Mouse (Mus musculus) cerebellum, adult 8-10 months (tissue): Measurements from ENCODE around the gene Ap4b1.
"Not testable (repeated sequence)": the region's sequence is repeated elsewhere in the genome, so short reads cannot be mapped to it uniquely, and the experiment has no call there.

Source experiments
- DNase-seq: peaks from one replicate; pipeline ENCODE4 v3.0.0; 2022

Gene Ap4b1

GRCm38 (mm10) chr3:103808891-103809798 is at the start of gene Ap4b1, which contains the start of the genes Dclre1b and Gm43064:
Gene Ap4b1, plus strand, starts transcription at chr3:103809520.
Gene Dclre1b, minus strand, starts transcription at chr3:103809444.
Gene Gm43064, plus strand, starts transcription at chr3:103809573.
- DNase-seq, result peak; percentile 85

GRCm38 (mm10) chr3:103766789-103767188 is 42.5 kb upstream of the Ap4b1 start:
- no peak for DNase-seq

DNA sequence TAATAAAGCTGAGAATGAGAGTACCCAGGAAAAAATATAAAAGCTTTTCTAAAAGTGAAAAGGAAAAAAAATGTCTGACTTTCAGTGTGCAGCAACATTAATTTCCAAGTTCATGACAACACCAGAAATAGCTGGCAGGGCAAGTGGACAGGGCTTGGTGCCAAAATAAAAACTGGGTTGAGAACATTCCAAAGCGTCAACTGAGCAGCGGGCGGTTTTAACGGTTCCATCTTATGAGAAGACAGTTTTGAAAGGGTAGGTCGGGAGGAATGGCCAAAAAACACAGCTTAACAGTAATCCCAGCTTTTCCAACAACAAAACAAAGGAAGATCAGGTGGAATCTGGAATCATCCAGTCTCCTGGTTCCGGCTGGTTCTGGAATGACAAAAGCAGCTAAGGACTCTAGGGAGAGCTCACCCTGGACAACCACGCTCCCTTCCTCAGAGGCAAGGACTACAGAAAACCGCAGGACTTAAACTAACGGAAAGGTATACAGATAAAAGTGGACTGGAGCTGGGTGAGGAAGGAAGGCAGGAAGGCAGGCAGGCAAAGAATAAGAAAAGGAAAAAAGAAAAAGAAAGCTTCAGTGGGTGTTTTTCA is 37.7 kb upstream of the Ap4b1 start:
- DNase-seq, result peak; percentile 86

DNA sequence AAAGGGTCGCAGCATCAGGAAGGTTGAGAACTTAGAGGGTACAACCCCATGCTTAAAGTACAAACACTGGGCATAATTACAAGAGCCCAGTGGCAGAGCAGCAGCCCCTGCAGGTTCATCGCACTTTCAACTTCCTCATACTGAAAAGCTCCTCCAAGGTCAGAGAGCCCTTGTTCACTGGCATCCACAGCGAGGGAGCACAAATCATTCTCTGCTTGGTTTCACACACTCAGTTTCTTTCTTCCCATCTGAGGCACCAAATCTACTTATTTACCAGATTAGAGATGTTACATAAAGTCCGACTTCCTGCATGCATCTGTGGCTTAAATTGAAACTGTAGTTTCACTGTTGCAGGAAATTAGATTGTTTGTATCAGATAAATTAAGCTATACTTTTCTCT is 36.5 kb upstream of the Ap4b1 start:
- no peak for DNase-seq

DNA sequence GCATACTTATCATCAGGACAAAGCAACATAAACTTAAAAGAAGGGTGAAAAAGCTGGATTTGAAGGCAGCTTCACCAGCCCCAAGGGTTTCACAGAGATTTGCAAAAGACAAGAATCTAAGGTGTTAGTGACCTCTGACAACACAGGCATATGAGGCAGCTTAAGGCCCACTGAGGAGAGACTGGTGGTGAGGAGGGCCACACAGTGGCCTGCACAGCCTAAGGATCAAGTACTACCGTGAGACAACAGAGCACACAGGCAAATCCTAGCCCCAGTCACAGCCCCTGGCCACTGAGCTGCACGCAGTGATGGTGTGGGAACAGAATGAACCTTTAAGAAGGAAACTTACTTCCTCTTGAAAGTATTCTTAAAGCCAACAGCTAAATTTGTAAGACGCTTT is 35.8 kb upstream of the Ap4b1 start:
- no peak for DNase-seq

- no peak for DNase-seq
Measured at GRCm38 (mm10) chr3:103774009-103774408, 35.3 kb upstream of the Ap4b1 start.

- DNase-seq, result peak; percentile 67
Measured at GRCm38 (mm10) chr3:103777940-103778339, 31.4 kb upstream of the Ap4b1 start.

GRCm38 (mm10) chr3:103778660-103779059 is 30.7 kb upstream of the Ap4b1 start:
- no peak for DNase-seq

GRCm38 (mm10) chr3:103779183-103779582 is 30.1 kb upstream of the Ap4b1 start:
- DNase-seq, result no peak

GRCm38 (mm10) chr3:103780271-103780670 is 29.0 kb upstream of the Ap4b1 start:
- peak; percentile 44 for DNase-seq

GRCm38 (mm10) chr3:103780777-103781176 is 28.5 kb upstream of the Ap4b1 start:
- DNase-seq, result no peak

- DNase-seq, result no peak
Measured at GRCm38 (mm10) chr3:103782844-103783609, 26.3 kb upstream of the Ap4b1 start.

DNA sequence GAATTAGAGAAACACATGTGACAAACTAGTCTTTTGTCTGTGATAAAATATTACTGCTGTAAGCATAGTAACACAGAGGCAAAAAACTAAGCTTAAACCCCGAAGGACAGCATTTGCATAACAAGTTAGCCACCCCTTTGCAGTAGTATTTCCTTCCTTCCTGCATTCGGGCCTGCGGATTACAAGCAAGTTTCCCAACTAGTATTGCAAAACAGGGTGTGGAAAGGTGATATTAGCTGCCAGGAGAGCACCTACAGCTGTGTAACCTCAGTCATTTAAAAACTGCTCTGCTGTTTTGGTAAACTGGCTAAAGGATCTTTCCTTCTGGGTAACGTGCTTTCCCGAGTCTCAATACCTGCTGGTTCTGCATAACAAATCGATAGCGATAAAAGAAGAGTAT is 22.1 kb upstream of the Ap4b1 start:
- DNase-seq, result no peak

- no peak for DNase-seq
Measured at GRCm38 (mm10) chr3:103789096-103789495, 20.2 kb upstream of the Ap4b1 start.

- no peak for DNase-seq
Measured at GRCm38 (mm10) chr3:103789891-103790345, 19.4 kb upstream of the Ap4b1 start.

- peak; percentile 51 for DNase-seq
Measured at GRCm38 (mm10) chr3:103790346-103791145, 18.8 kb upstream of the Ap4b1 start.

DNA sequence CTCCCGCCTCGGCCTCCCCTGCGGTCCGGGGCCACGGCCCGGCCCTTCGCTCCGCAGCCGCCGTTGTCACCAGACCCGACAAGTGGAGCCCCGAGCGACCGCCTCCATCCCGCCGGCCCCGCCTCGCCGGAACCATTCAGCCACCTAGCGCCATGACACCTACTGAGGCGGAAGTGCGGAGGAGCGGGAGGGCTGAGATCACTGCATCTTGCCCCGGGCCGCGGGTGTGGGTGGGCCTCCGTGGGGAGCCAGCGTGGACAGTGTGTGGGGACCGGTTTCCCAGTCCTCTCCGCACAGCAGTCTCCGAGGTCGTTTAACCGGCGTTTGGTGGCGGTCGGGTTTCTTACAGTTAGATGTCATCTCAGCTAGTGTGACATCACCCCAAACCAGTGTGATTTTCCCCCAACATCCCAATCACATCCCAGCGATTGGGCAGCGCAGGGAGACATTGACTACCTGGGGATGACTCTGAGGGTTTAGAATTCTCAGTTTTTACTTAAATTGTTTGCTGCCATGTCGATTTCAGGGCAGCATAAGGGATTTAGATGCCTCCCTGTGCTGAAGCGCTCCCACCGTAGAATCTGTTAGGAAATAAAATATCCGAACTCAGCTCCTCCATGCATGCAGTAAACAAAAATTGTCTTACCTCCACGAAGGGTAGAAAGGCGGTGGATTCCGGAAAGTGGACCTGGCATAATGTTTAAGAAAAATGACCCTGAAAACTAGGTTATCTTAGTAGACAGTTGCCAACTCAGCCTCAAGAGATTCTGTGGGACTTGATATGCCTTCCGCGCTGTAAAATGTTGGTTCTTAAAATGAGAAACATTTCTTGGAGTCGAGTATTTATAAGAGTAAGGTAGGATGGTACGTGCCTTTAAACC is 17.9 kb upstream of the Ap4b1 start, which contains the start of gene Hipk1:
Gene Hipk1 (minus strand): TSS at position 334 of the 881 bp plus-strand sequence.
- peak; percentile 94 for DNase-seq

GRCm38 (mm10) chr3:103792111-103792406 is 17.3 kb upstream of the Ap4b1 start:
- DNase-seq, result not testable (repeated sequence)

DNA sequence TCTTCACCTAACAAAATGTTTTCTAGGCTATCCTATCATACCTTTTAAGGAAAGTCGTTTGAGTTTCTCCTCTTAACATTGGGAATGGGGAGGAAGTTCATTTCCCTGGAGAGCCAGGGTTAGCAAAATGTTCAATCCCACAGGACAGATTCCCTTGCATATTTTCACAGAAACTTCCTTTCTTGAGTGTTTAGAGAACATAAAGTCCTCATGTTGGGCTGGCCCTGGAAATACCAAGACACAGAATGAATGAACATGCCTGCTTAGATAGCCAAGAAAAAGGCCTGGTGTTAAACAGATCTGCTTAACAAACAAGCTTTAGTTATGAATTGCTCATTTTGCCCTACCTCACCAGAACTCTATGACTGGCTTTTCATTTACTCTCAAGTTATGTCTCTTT is 16.8 kb upstream of the Ap4b1 start:
- no peak for DNase-seq

GRCm38 (mm10) chr3:103796389-103796788 is 12.9 kb upstream of the Ap4b1 start:
- DNase-seq, result no peak

GRCm38 (mm10) chr3:103799507-103799906 is 9.8 kb upstream of the Ap4b1 start:
- DNase-seq, result no peak
